Mouse (Mus musculus): ENCODE results near the gene Fgfr2. TPM values are rescaled to one million over a fixed set of nuclear protein-coding genes. Genes with fewer than 3 reads are reported as not detected.

Fgfr2 gene
- polyA plus RNA-seq, 1 experiment from 2014 or later = 93.6 TPM

GRCm38 (mm10) chr7:130664037-130664436 is 2459.1 kb downstream of the Fgfr2 start:
- Histone ChIP-seq H3K27ac (ENCODE audit: low read depth, low read length) (no peak overlapping the region), H3K9me3 (ENCODE audit: control insufficient read depth, low read length) (no peaks in the 10 kb centered on the region), H3K4me2 (ENCODE audit: low read depth, low read length, severe bottlenecking) (no peak overlapping the region), H3K9ac (ENCODE audit: low read length) (no peak overlapping the region), H3K27me3 (ENCODE audit: control insufficient read depth, insufficient read depth, low read length) (no peaks in the 10 kb centered on the region), H3K4me3 (ENCODE audit: low read depth, low read length) (no peak overlapping the region), H3K4me1 (replicated peaks; ENCODE audit: control insufficient read depth, insufficient read depth, low read length) (peaks cover 5% of the 10 kb centered on the region; the same call in 1 of the 2 replicates), H3K36me3 (ENCODE audit: control insufficient read depth, insufficient read depth, low read length) (no peaks in the 10 kb centered on the region; the same call in 1 of the 2 replicates)
- 94% methylated on average over 5 of the region's 5 CpGs for WGBS
- no peak for ATAC-seq (replicated peaks; ENCODE audit: low FRiP score)
- no peak for DNase-seq (ENCODE audit: low spot score)

GRCm38 (mm10) chr7:130662869-130663268 is 2460.3 kb downstream of the Fgfr2 start:
- DNase-seq (ENCODE audit: low spot score) = no peak
- no peak overlapping the region for H3K4me3 ChIP-seq (ENCODE audit: low read depth, low read length)
- H3K27ac ChIP-seq (ENCODE audit: low read depth, low read length) = no peak overlapping the region
- H3K36me3 ChIP-seq (ENCODE audit: control insufficient read depth, insufficient read depth, low read length) = no peaks in the 10 kb centered on the region; the same call in 1 of the 2 replicates
- H3K27me3 ChIP-seq (ENCODE audit: control insufficient read depth, insufficient read depth, low read length) = no peaks in the 10 kb centered on the region
- H3K9me3 ChIP-seq (ENCODE audit: control insufficient read depth, low read length) = no peaks in the 10 kb centered on the region
- WGBS = 80% methylated on average over 4 of the region's 4 CpGs
- H3K4me1 ChIP-seq (replicated peaks; ENCODE audit: control insufficient read depth, insufficient read depth, low read length) = peaks cover 3% of the 10 kb centered on the region; the same call in 1 of the 2 replicates
- ATAC-seq (replicated peaks; ENCODE audit: low FRiP score) = no peak; the same call in 1 of the 2 replicates
- H3K9ac ChIP-seq (ENCODE audit: low read length) = no peak overlapping the region
- H3K4me2 ChIP-seq (ENCODE audit: low read depth, low read length, severe bottlenecking) = no peak overlapping the region

- H3K36me3 ChIP-seq (ENCODE audit: control insufficient read depth, insufficient read depth, low read length) = no peaks in the 10 kb centered on the region; the same call in 1 of the 2 replicates
- peaks cover 3% of the 10 kb centered on the region; the same call in 1 of the 2 replicates for H3K4me1 ChIP-seq (replicated peaks; ENCODE audit: control insufficient read depth, insufficient read depth, low read length)
- no peaks in the 10 kb centered on the region for H3K27me3 ChIP-seq (ENCODE audit: control insufficient read depth, insufficient read depth, low read length)
- no peak overlapping the region for H3K4me2 ChIP-seq (ENCODE audit: low read depth, low read length, severe bottlenecking)
- DNase-seq (ENCODE audit: low spot score) (no peak), ATAC-seq (replicated peaks; ENCODE audit: low FRiP score) (no peak)
- H3K27ac ChIP-seq (ENCODE audit: low read depth, low read length) = no peak overlapping the region
- WGBS = 60% methylated on average over 5 of the region's 5 CpGs
- no peaks in the 10 kb centered on the region for H3K9me3 ChIP-seq (ENCODE audit: control insufficient read depth, low read length)
- no peak overlapping the region for H3K9ac ChIP-seq (ENCODE audit: low read length)
- H3K4me3 ChIP-seq (ENCODE audit: low read depth, low read length) = no peak overlapping the region
These were observed 2460.9 kb downstream of the Fgfr2 start for GRCm38 (mm10) chr7:130662250-130662649.

DNA sequence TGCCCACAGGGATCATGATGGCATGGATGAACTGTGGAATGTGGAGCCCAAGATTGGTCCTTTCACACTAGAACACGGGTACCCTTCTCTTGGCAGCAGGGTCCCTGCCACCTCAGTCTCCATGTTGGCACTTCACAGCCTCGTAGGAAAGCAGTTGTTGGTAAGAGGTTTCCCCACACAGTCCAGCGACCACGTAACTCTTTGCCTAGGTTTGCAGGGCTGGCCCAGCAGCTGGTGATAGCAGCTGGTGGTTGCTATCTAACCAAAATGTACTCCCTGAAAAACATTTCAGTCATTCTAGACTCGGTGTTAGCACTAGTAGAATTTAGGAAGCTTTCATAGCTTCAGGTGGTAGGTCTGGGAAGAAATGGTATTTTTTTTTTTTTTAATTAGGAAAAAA is 2464.0 kb downstream of the Fgfr2 start:
- WGBS = 88% methylated on average over 5 of the region's 5 CpGs
- no peak for ATAC-seq (replicated peaks; ENCODE audit: low FRiP score)
- H3K9me3 ChIP-seq (ENCODE audit: control insufficient read depth, low read length) = no peaks in the 10 kb centered on the region

DNA sequence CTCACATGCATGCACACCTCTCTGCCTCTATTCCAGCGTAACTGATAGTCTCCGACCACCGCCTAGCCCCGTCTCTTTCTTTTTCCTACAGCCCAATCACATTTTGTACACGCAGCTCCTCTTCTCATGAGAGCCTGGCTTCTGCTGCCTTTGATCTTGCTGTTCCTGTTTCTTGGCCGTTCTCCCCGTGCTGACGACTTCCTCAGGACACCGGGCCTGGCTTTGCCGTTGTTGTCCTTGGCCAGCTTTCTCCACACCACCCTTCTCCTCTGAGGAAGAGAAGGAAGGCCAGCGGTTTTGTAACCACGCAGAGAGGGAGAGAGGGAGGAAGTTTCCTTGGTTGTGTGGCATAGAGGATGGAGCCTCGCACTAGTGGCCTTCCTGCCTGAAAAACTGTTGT is 2465.4 kb downstream of the Fgfr2 start:
- Histone ChIP-seq H3K36me3 (ENCODE audit: control insufficient read depth, insufficient read depth, low read length) (no peaks in the 10 kb centered on the region), H3K4me1 (replicated peaks; ENCODE audit: control insufficient read depth, insufficient read depth, low read length) (peaks cover 6% of the 10 kb centered on the region; the same call in 1 of the 2 replicates), H3K27ac (ENCODE audit: low read depth, low read length) (no peak overlapping the region), H3K27me3 (ENCODE audit: control insufficient read depth, insufficient read depth, low read length) (no peaks in the 10 kb centered on the region), H3K4me2 (ENCODE audit: low read depth, low read length, severe bottlenecking) (no peak overlapping the region), H3K4me3 (ENCODE audit: low read depth, low read length) (no peak overlapping the region), H3K9me3 (ENCODE audit: control insufficient read depth, low read length) (no peaks in the 10 kb centered on the region), H3K9ac (ENCODE audit: low read length) (no peak overlapping the region)
- DNase-seq (ENCODE audit: low spot score) = no peak
- WGBS = 90% methylated on average over 13 of the region's 13 CpGs
- ATAC-seq (replicated peaks; ENCODE audit: low FRiP score) = no peak

More for the DNA sequence above, 2464.0 kb downstream of the Fgfr2 start:
- Histone ChIP-seq H3K4me1 (replicated peaks; ENCODE audit: control insufficient read depth, insufficient read depth, low read length) (peaks cover 3% of the 10 kb centered on the region; the same call in 1 of the 2 replicates), H3K36me3 (ENCODE audit: control insufficient read depth, insufficient read depth, low read length) (no peaks in the 10 kb centered on the region), H3K27ac (ENCODE audit: low read depth, low read length) (no peak overlapping the region), H3K4me2 (ENCODE audit: low read depth, low read length, severe bottlenecking) (no peak overlapping the region), H3K27me3 (ENCODE audit: control insufficient read depth, insufficient read depth, low read length) (no peaks in the 10 kb centered on the region), H3K4me3 (ENCODE audit: low read depth, low read length) (no peak overlapping the region), H3K9ac (ENCODE audit: low read length) (no peak overlapping the region)
- no peak for DNase-seq (ENCODE audit: low spot score)

DNA sequence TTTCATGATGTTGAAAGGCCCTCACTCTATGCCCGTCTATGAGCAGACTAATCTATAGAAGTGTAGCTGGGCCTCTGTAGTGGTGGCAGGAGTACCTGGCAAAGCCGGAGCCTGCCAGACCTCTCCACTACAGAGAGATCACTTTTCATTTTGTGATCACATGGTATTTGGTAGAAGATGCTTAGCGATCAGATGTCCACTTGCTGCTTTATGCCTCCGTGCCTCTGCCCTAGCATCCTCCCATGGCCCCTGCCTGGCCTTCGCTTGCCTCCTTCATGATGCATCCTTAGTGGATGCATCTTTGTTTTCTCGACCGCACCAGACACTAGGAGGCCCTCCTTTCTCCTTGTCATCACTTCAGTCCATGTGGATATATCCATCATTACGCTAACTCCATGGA is 2466.2 kb downstream of the Fgfr2 start:
- Histone ChIP-seq H3K36me3 (ENCODE audit: control insufficient read depth, insufficient read depth, low read length) (no peaks in the 10 kb centered on the region), H3K4me2 (ENCODE audit: low read depth, low read length, severe bottlenecking) (no peak overlapping the region), H3K4me3 (ENCODE audit: low read depth, low read length) (no peak overlapping the region), H3K9me3 (ENCODE audit: control insufficient read depth, low read length) (no peaks in the 10 kb centered on the region), H3K27ac (ENCODE audit: low read depth, low read length) (no peak overlapping the region), H3K27me3 (ENCODE audit: control insufficient read depth, insufficient read depth, low read length) (no peaks in the 10 kb centered on the region), H3K4me1 (replicated peaks; ENCODE audit: control insufficient read depth, insufficient read depth, low read length) (0 out of 2 replicates have a peak, but pooled peaks cover 4% of the 10 kb centered on the region), H3K9ac (ENCODE audit: low read length) (no peak overlapping the region)
- DNase-seq (ENCODE audit: low spot score) (no peak), ATAC-seq (replicated peaks; ENCODE audit: low FRiP score) (no peak)
- 94% methylated on average over 8 of the region's 8 CpGs for WGBS

DNA sequence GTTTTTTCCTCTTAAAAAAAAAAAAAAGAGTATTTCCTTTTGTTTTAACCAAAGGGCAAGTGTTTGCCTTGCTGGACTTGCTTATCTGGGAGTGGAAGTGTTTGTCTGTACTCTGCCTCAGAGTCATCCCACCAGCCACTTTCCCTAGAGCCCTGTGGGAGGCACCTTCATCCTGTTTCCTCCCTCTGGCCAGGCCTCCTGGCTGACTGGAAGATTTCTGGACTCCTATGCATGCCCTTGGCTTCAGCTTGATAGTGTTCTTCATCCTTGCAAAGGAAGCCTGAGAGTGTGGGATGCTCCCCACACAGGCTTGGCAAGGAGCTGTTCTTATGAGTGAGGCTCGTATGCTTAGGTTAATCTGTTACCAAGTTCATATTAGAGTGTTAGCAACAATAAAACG is 2468.6 kb downstream of the Fgfr2 start:
- Histone ChIP-seq H3K36me3 (ENCODE audit: control insufficient read depth, insufficient read depth, low read length) (no peaks in the 10 kb centered on the region), H3K4me3 (ENCODE audit: low read depth, low read length) (no peak overlapping the region), H3K27ac (ENCODE audit: low read depth, low read length) (no peak overlapping the region), H3K4me1 (replicated peaks; ENCODE audit: control insufficient read depth, insufficient read depth, low read length) (0 out of 2 replicates have a peak, but pooled peaks cover 4% of the 10 kb centered on the region), H3K27me3 (ENCODE audit: control insufficient read depth, insufficient read depth, low read length) (no peaks in the 10 kb centered on the region), H3K9me3 (ENCODE audit: control insufficient read depth, low read length) (no peaks in the 10 kb centered on the region), H3K4me2 (ENCODE audit: low read depth, low read length, severe bottlenecking) (no peak overlapping the region), H3K9ac (ENCODE audit: low read length) (no peak overlapping the region)
- DNase-seq (ENCODE audit: low spot score) (no peak), ATAC-seq (replicated peaks; ENCODE audit: low FRiP score) (no peak)
- WGBS = 79% methylated on average over 2 of the region's 2 CpGs

- Histone ChIP-seq H3K4me2 (ENCODE audit: low read depth, low read length, severe bottlenecking) (no peak overlapping the region), H3K27me3 (ENCODE audit: control insufficient read depth, insufficient read depth, low read length) (no peaks in the 10 kb centered on the region), H3K27ac (ENCODE audit: low read depth, low read length) (no peak overlapping the region), H3K9me3 (ENCODE audit: control insufficient read depth, low read length) (no peaks in the 10 kb centered on the region), H3K4me1 (replicated peaks; ENCODE audit: control insufficient read depth, insufficient read depth, low read length) (peaks cover 9% of the 10 kb centered on the region; the same call in 1 of the 2 replicates), H3K4me3 (ENCODE audit: low read depth, low read length) (no peak overlapping the region), H3K9ac (ENCODE audit: low read length) (no peak overlapping the region), H3K36me3 (ENCODE audit: control insufficient read depth, insufficient read depth, low read length) (no peaks in the 10 kb centered on the region)
- DNase-seq (ENCODE audit: low spot score) (no peak), ATAC-seq (replicated peaks; ENCODE audit: low FRiP score) (no peak)
- 69% methylated on average over 6 of the region's 6 CpGs for WGBS
These were observed 2470.1 kb downstream of the Fgfr2 start for GRCm38 (mm10) chr7:130653036-130653555.

DNA sequence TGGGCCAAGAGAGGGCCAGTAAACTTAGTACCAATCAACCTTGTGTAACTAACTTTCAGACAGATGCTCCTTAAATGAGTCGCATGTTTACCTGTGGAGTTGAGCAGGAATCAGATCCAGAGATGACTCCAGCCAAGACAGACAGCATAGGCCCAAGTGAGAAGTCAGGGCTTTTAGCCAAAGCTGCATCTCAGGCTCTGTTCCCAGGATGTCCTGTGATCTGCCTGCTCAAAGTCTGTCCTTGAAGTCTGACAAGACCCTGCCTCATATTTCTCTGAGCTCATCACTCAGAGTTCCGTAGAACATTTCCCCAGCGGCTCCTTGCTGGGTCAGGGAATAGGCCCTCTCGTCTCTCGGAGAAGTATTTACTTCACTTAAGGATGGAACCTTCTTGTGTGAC is 2472.5 kb downstream of the Fgfr2 start:
- Histone ChIP-seq H3K9ac (ENCODE audit: low read length) (no peak overlapping the region), H3K27ac (ENCODE audit: low read depth, low read length) (no peak overlapping the region), H3K4me2 (ENCODE audit: low read depth, low read length, severe bottlenecking) (no peak overlapping the region), H3K4me1 (replicated peaks; ENCODE audit: control insufficient read depth, insufficient read depth, low read length) (peaks cover 12% of the 10 kb centered on the region; the same call in 1 of the 2 replicates), H3K36me3 (ENCODE audit: control insufficient read depth, insufficient read depth, low read length) (no peaks in the 10 kb centered on the region), H3K4me3 (ENCODE audit: low read depth, low read length) (no peak overlapping the region), H3K27me3 (ENCODE audit: control insufficient read depth, insufficient read depth, low read length) (no peaks in the 10 kb centered on the region), H3K9me3 (ENCODE audit: control insufficient read depth, low read length) (no peaks in the 10 kb centered on the region)
- WGBS = 97% methylated on average over 5 of the region's 5 CpGs
- ATAC-seq (replicated peaks; ENCODE audit: low FRiP score) (no peak), DNase-seq (ENCODE audit: low spot score) (no peak)
